Mouse (Mus musculus) intestine, embryonic 16.5 days (tissue): ENCODE measurements around the gene Foxred2. TPM values are rescaled to one million over a fixed set of nuclear protein-coding genes. Genes with fewer than 3 reads are reported as not detected.
A peak's percentile ranks its signal among the peaks of the same experiment; 100 is the strongest.

Source experiments
- ATAC-seq: fragments of 200-750 bp; cut with Nextera tagmentation; 2 replicates; pipeline ENCODE4 v1.8.0; 2017; ENCODE audit warnings: moderate TSS enrichment, moderate library complexity
- H3K27ac ChIP-seq: fragments of 300-500 bp; sonication (generic); 2 replicates; pipeline ENCODE4 v1.5.1; 2014; ENCODE audit warnings: mild to moderate bottlenecking, low read length
- H3K27me3 ChIP-seq: fragments of 300-500 bp; sonication (generic); replicated peaks from 2 replicates; pipeline ENCODE4 v1.6.1; 2014; ENCODE audit warnings: low read length, control low read depth, mixed read lengths; ENCODE audit not compliant: control insufficient read depth, insufficient read depth
- H3K36me3 ChIP-seq: fragments of 300-500 bp; sonication (generic); 2 replicates; pipeline ENCODE4 v1.6.1; 2014; ENCODE audit warnings: low read length, control low read depth; ENCODE audit not compliant: control insufficient read depth, insufficient read depth
- H3K4me1 ChIP-seq: fragments of 300-500 bp; sonication (generic); 2 replicates; pipeline ENCODE4 v1.6.1; 2014; ENCODE audit warnings: low read length, control low read depth, mixed read lengths; ENCODE audit not compliant: control insufficient read depth, insufficient read depth
- H3K4me2 ChIP-seq: fragments of 300-500 bp; sonication (generic); 2 replicates; pipeline ENCODE4 v1.6.1; 2014; ENCODE audit warnings: low read depth, low read length, control low read depth
- H3K4me3 ChIP-seq: fragments of 300-500 bp; sonication (generic); 2 replicates; pipeline ENCODE4 v1.5.1; 2014; ENCODE audit warnings: mild to moderate bottlenecking, low read length
- H3K9ac ChIP-seq: fragments of 300-500 bp; sonication (generic); 2 replicates; pipeline ENCODE4 v1.6.1; 2014; ENCODE audit warnings: low read depth, low read length
- H3K9me3 ChIP-seq: fragments of 300-500 bp; sonication (generic); 2 replicates; pipeline ENCODE4 v1.6.1; 2016; ENCODE audit warnings: low read length, control low read depth; ENCODE audit not compliant: control insufficient read depth
- WGBS: fragments of 180-500 bp; shearing (Covaris S2); extraction: QIAGEN DNeasy Blood & Tissue Kit; methylation state at CpG from one replicate; pipeline ENCODE4 v1.1.7; 2014; 5-methylcytosine and 5-hydroxymethylcytosine counted together
- polyA plus RNA-seq: library from polyadenylated mRNA; unstranded; fragments of >200 nt; fragmentation: Nextera tagmentation; extraction: Ambion mirVana; gene quantifications from 2 replicates; pipeline ENCODE4 v1.2.1, GENCODE M21; 2015

The Foxred2 gene
- polyA plus RNA-seq, 1 experiment from 2014 or later = 1.8 TPM

DNA sequence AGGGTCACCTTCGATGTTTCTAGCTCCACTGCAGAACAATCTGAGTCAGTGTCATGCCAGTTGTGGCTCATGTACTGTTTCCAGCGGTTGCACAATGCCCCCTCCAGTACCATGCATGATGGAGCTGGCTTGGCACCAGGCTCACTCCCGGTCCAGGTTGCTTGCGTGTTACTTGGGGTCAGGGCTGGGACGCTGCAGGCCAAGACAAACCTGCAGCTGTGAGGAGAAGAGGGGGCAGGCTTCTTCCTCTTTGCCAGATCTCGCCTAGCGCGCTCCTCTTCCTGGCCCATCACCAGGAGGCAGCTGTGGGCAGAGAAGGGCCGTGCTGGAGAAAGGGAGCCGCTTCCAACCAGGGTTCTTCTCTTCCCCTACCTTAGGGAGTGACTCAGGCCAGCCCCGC lies 22.2 kb downstream of the Foxred2 start:
- WGBS = 78% methylated on average over 11 of the region's 11 CpGs

DNA sequence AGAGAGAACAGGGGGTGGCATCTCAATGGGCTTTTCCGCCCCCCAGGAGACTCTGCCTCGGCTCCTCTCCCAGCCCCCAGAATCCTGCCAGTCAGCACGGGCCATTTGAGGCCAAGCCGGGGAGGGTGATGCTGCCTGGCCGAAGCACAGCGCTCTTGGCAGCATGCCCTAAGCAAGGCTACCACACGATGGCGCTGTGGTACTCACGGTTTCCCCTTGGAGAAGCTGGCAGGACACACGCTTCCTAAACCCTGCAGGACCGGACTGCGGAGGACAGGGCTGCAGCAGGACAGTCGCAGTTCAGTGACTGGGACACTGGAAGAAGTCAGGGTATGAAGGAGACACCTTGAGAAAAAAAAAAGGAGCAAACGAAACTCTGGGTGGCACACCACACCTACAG lies 22.8 kb downstream of the Foxred2 start:
- H3K4me1 ChIP-seq = peaks cover 7% of the 10 kb centered on the region
- no peak overlapping the region for H3K4me3 ChIP-seq
- no peak for ATAC-seq
- H3K36me3 ChIP-seq = no peaks in the 10 kb centered on the region
- no peaks in the 10 kb centered on the region for H3K9me3 ChIP-seq
- WGBS = 1% methylated on average over 14 of the region's 14 CpGs
- no peak overlapping the region for H3K27ac ChIP-seq
- peak overlapping the region; percentile 41 for H3K4me2 ChIP-seq
- H3K9ac ChIP-seq = 0 out of 2 replicates have a peak overlapping the region, but pooled peaks have one; percentile 25
- no peaks in the 10 kb centered on the region for H3K27me3 ChIP-seq

More for the DNA sequence above, 22.2 kb downstream of the Foxred2 start:
- H3K4me2 ChIP-seq = no peak overlapping the region
- H3K9me3 ChIP-seq = no peaks in the 10 kb centered on the region
- peaks cover 7% of the 10 kb centered on the region for H3K4me1 ChIP-seq
- H3K27ac ChIP-seq = no peak overlapping the region
- no peaks in the 10 kb centered on the region for H3K36me3 ChIP-seq
- no peak overlapping the region for H3K9ac ChIP-seq
- ATAC-seq = no peak
- H3K27me3 ChIP-seq = no peaks in the 10 kb centered on the region
- no peak overlapping the region for H3K4me3 ChIP-seq

DNA sequence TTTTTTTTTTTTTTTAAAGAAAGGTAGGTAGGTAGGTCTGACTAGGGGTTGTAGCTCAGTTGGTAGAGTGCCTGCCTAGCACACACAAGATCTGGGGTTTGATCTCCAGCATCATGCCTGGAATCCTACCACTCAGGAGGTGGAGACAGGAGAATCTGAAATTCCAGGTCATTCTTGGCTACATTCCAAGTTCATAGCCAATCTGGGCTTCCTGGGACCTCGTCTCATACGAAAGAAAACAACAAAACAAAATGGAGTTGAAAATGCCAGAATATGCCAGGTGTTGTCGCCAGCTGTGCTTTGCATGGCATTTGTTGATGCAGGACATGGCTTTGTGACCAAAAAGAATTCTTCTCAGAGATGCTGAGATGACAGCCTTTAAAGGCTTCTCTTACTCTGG lies 23.3 kb downstream of the Foxred2 start:
- Histone ChIP-seq H3K27ac (no peak overlapping the region), H3K9me3 (no peaks in the 10 kb centered on the region), H3K4me1 (peaks cover 7% of the 10 kb centered on the region), H3K4me3 (no peak overlapping the region), H3K9ac (no peak overlapping the region), H3K27me3 (no peaks in the 10 kb centered on the region), H3K4me2 (no peak overlapping the region), H3K36me3 (no peaks in the 10 kb centered on the region)
- WGBS = 62% methylated on average over 3 of the region's 3 CpGs
- ATAC-seq = no peak

DNA sequence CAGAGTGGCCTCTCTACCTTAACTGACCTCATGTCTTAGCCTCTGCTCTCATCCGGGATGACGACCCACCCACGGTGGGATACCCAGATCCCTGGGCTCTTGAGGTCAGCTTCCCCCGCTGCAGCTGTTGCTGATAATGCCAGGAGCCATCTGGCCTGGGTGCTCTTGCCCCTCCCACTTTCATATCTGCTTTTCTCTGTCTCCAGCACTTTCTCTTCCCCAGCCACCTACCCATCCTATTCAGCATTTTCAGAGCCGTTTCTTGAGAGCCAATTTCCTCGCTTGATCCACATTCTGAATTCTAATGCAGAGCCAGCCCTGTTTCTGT lies 24.9 kb downstream of the Foxred2 start:
- Histone ChIP-seq H3K4me1 (peaks cover 16% of the 10 kb centered on the region), H3K27ac (no peak overlapping the region), H3K4me2 (no peak overlapping the region), H3K9ac (no peak overlapping the region), H3K9me3 (no peaks in the 10 kb centered on the region), H3K27me3 (no peaks in the 10 kb centered on the region), H3K4me3 (no peak overlapping the region), H3K36me3 (no peaks in the 10 kb centered on the region; the same call in 1 of the 2 replicates)
- ATAC-seq = no peak
- WGBS = 72% methylated on average over 6 of the region's 6 CpGs

DNA sequence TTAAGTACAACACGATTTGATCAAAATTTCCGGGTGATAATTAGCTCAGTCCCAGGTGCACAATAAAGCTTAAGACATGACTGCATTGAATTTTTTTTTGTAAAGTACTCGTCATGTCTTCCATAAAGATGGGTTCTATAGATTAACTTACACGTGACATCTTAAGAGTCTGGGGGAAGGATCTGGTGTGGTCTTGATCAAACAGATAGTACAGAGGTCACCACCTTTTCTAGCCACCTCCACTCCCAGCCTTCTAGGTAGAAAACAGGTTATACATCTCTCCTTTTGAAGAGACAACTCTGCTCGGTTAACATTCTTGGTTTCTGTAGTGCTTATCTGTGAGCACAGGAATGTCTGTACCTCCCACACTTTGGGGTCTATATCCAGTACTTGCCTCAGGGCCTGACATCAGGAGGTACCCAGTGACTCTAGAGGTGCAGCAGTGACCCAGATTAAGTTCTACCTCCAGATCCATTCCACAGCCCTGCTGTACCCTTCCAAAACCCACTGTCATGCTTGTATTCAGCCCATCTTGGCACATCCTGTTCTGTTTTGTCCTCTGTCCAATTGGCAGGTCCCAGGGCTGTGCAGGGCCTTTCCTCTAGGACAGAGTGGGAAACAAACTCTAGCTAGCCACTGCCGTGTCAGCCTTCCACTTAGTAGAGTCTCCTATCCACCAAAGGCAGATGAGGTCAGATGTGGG lies 25.4 kb downstream of the Foxred2 start:
- Histone ChIP-seq H3K9me3 (no peaks in the 10 kb centered on the region), H3K4me3 (no peak overlapping the region), H3K4me2 (no peak overlapping the region), H3K9ac (no peak overlapping the region), H3K4me1 (peaks cover 16% of the 10 kb centered on the region), H3K27ac (no peak overlapping the region), H3K36me3 (no peaks in the 10 kb centered on the region; the same call in 1 of the 2 replicates), H3K27me3 (no peaks in the 10 kb centered on the region)
- no peak for ATAC-seq
- 72% methylated on average over 6 of the region's 6 CpGs for WGBS

DNA sequence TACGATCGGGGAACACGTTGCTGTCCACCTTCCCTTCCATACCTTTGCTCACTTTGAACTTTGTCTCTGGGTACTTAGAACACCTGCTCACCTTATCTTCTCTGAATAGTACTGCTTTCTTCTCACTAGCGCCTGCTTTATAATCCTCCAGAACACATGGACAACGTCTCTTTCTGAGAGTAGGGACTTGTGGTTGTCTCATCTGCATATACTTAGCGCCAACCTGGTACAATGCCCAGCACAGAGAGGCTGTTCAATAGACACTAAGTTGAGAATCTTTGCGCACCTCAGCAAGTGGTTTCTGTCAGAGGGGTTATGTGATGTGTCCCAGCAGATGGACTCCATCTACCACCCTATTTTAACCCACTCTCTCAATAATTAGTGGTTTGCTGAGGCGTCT lies 26.7 kb downstream of the Foxred2 start:
- Histone ChIP-seq H3K4me1 (peaks cover 16% of the 10 kb centered on the region), H3K9me3 (no peaks in the 10 kb centered on the region), H3K36me3 (no peaks in the 10 kb centered on the region; the same call in 1 of the 2 replicates), H3K9ac (peak overlapping the region; percentile 75), H3K4me2 (peak overlapping the region; percentile 85), H3K27me3 (no peaks in the 10 kb centered on the region), H3K27ac (peak overlapping the region; percentile 86), H3K4me3 (peak overlapping the region; percentile 74)
- 45% methylated on average over 8 of the region's 8 CpGs for WGBS
- ATAC-seq = peak; percentile 6

DNA sequence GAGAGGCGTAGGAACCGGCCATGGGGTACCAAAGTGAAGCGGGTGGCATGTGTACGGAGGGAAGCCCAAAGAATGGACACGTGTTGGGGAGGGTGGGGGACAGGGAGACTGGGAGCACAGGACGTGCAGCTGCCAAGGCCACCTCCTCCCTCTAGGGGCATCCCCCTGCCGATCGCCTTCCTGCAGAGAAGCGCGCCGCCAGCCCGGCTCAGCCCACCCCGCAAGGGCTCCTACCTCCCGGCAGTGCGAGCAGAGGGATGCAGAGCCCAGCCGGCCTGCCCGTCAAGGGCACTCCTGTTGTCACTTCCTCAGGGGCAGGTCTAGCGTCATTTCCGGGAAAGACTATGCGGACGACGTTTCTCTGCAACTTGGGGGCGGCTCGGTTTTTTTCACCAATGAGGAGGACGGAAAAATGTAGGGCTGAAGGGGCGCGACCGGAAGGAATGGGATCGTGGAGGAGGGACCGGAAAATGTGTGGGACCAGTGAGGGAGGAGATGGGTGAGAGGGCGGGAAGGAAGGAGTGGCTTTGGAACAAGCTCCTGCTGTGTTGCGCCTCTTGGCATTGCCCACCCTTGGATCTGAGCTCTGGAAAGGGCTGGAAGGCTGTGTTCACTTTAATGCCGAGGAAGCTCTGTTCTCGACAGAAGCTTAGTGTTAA lies 27.7 kb downstream of the Foxred2 start, which contains the start of gene Txn2:
Gene Txn2 (minus strand): TSS at position 334 of the 659 bp plus-strand sequence.
- ATAC-seq = peak; percentile 95
- Histone ChIP-seq H3K4me2 (peak within 1 kb of the TSS; percentile 85), H3K9me3 (no peaks in the 10 kb centered on the region), H3K9ac (peak within 1 kb of the TSS; percentile 87), H3K27ac (peak within 1 kb of the TSS; percentile 89), H3K36me3 (no peaks in the 10 kb centered on the region; the same call in none of the 2 replicates), H3K4me1 (peaks cover 14% of the 10 kb centered on the region), H3K27me3 (no peaks in the 10 kb centered on the region), H3K4me3 (peak within 1 kb of the TSS; percentile 74)
- WGBS = 0% methylated on average over 34 of the region's 34 CpGs

DNA sequence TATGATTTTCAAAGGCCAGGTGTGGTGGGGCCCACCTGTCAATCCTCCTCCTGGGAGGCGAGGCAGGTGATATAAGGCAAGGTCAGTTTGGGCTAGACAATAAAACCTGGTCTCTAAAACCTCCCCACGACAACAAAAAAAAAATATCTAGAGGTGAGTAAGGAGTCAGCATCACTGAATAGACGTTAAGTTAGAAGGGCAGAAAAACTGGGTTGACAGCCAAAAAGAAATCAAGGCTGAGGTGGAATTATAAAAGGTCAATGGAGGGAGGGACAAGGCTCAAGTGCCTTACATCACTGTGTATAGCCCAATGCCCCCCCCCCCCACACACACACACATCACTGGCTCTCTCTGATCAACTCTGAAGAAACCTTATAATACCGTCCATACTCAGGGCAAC lies 28.4 kb downstream of the Foxred2 start:
- Histone ChIP-seq H3K27me3 (no peaks in the 10 kb centered on the region), H3K4me3 (peak overlapping the region; percentile 74), H3K27ac (peak overlapping the region; percentile 89), H3K9me3 (no peaks in the 10 kb centered on the region), H3K36me3 (no peaks in the 10 kb centered on the region; the same call in none of the 2 replicates), H3K4me1 (peaks cover 9% of the 10 kb centered on the region), H3K4me2 (peak overlapping the region; percentile 62), H3K9ac (peak overlapping the region; percentile 87)
- no peak for ATAC-seq
- 24% methylated on average over 4 of the region's 4 CpGs for WGBS

DNA sequence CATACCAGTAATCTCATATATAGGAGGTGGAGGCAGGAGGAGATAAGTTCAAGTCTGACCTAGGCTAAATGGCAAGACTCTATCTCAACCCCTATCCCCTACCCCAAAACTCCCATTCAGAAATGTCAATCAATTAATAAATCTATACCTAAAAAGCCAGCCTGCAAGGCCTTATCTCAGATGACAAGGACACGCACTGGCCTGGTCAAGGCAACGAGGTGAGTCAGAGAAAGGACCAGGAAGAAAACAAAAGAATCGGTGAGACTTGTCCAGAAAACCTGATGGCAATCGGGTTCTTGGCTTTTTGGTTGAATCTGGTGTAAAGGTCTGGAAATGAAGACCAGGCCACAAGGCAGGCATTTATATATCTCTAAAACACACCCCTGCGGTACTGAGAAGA lies 29.6 kb downstream of the Foxred2 start:
- 90% methylated on average over 5 of the region's 5 CpGs for WGBS
- peaks cover 9% of the 10 kb centered on the region for H3K4me1 ChIP-seq
- no peak overlapping the region for H3K27ac ChIP-seq
- no peak for ATAC-seq
- H3K36me3 ChIP-seq = peaks cover 3% of the 10 kb centered on the region
- no peaks in the 10 kb centered on the region for H3K9me3 ChIP-seq
- no peak overlapping the region for H3K9ac ChIP-seq
- H3K4me3 ChIP-seq = no peak overlapping the region
- no peak overlapping the region for H3K4me2 ChIP-seq
- H3K27me3 ChIP-seq = no peaks in the 10 kb centered on the region
